Mouse (Mus musculus) stomach, postnatal 0 days (tissue): ENCODE data around the gene Igsf9b.

Experiments used
- CTCF ChIP-seq: IDR thresholded peaks from 2 replicates; pipeline ENCODE4 v1.5.1; 2016; ENCODE audit warnings: antibody characterized with exemption, low read depth, mild to moderate bottlenecking, moderate library complexity
- EP300 ChIP-seq: optimal IDR thresholded peaks from 2 replicates; pipeline ENCODE3; 2016; ENCODE audit warnings: antibody characterized with exemption

DNA sequence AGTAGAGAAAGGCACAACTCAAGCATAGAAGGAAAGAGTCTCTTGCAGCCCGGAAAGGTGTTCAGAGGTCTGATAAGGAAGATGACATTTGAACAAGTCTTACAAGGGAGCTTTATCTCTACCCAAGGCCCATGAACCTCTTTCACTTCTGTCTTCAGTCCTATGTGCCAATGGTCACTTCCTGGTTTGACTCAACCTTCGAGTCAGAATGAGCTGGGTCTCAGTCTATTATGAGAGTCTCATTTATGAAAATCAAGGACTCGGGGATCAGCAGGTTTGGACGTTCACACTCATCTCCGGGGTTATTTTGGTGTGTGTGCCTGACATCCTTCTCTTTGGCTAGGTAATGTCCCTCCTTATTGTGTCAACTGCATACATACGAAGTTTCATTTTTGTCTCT, 58.9 kb downstream of the Igsf9b start:
- no peak for TF ChIP-seq EP300
- no peak for TF ChIP-seq CTCF
